Mouse (Mus musculus) layer of hippocampus, adult 11-12 months (tissue): ENCODE results near the gene Gm20431.

Experiments
- DNase-seq: peaks from one replicate; pipeline ENCODE4 v3.0.0; 2022; ENCODE audit warnings: low spot score

Gene Gm20431

GRCm38 (mm10) chr2:167569934-167570651 is 91.2 kb downstream of the Gm20431 start:
- DNase-seq = peak; percentile 34

DNA sequence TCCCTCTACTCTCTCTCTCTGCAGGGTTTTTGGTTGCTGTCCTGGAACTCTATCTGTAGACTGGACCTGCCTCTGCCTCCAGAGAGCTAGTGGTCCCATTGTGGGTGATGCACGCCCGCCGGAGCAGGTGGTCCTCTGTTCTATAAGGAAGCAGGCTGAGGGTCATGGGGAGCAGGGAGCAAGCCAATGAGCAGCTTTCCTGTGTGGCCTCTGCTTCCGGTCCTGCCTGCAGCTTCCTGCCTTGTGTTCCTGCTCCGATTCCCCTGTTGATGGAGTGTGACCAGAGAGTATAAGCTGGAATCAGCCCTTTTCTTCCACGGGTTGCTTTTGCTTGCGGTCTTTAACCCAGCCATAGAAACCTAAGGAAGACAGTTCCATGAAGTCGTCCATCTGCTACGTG is 93.2 kb downstream of the Gm20431 start:
- no peak for DNase-seq

- no peak for DNase-seq
Measured at GRCm38 (mm10) chr2:167565682-167566081, 95.6 kb downstream of the Gm20431 start.

GRCm38 (mm10) chr2:167565312-167565656 is 96.0 kb downstream of the Gm20431 start:
- DNase-seq = no peak

DNA sequence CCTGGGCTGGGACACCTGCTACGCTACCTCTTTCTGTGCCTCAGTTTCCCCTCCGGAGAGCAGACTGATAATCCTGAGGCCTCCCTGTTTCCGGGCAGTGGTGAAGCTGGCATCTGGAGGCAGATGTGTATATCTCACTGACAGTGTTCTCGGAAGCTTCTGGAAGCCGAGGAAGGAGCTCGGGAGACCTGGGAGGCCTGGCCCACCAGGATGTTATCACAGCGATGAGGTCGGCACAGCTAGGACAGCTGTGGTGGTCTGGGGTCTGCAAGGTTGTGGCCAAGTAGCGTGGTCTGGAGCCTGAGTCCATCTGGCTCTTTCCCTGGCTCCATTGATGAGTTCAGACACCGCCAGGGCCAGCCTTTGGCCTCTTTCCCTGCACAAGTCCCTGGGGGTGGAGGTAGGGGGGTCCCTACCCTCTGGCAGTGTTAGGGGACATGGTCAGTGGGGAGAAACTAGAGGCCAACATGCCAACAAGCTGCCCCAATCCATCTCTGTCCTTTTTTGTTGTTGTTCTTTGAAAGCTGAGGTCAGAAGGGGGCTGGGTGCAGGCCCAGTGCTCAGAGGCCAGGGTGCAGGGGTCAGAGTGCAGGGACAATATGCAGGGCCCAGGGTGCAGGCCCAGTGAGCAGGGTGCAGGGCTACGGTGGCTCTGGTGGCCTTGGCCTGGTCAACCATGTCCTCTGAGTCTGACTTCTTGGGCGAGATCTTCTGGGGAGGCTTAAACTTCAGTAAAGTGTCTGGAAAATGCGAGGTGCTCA is 96.6 kb downstream of the Gm20431 start:
- DNase-seq = no peak

DNA sequence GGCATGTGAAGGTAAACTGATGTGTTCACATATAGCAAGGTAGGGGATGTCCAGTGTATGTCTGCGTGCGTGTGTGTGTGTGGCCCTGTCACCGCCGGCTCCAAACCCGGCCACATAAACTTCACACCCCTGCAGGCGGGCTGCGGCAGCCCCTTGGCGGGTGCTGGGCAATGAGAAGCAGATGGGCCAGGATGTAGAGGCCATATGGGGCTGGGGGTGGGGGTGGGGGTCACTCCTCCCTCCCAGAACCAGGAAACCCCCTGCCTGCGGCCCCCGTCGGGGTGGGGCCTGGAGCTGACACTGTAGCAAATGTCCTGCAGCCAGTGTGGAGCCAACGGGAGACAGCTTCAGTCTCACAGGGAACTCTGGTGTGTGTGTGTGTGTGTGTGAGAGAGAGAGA is 97.6 kb downstream of the Gm20431 start:
- no peak for DNase-seq

DNA sequence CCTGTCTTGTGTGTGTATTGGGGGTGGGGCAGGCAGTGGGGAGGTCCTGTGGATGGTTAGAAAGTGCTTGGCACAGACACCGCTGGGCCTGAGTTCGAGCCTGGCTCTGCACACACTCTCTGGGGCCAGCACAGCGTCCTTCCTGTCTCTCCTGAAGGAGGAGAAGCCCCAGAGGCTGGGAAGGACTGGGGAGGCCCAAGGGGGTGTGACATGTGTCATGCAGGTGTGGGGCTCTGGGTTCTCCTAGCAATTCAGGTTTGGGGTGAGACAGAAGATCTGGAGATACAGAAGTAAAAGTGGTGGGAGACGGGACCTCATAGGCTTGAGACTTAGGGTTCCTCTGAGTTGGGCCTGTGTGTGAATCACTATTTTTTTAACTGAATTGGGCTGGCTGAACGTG is 98.3 kb downstream of the Gm20431 start:
- DNase-seq = no peak

DNA sequence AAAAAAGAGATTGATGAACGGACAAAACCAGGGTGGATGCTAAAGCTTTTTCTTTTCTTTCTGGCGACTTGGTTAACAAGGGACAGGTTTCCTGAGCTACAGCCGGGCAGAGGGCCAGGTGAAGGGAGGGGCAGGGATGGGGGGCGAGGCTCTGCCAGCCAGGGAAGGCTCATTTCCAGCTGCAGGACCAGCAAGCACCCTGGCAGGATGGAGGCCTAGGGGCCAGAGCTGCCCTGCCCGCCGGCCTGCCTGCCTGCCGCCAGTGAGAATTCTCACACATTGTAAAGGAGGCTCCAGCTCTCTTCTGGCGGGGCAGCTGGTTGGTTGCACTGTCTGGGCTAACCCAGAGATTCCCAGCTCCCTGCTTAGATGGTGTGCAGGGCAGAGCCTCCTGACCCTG is 99.2 kb downstream of the Gm20431 start:
- no peak for DNase-seq

DNA sequence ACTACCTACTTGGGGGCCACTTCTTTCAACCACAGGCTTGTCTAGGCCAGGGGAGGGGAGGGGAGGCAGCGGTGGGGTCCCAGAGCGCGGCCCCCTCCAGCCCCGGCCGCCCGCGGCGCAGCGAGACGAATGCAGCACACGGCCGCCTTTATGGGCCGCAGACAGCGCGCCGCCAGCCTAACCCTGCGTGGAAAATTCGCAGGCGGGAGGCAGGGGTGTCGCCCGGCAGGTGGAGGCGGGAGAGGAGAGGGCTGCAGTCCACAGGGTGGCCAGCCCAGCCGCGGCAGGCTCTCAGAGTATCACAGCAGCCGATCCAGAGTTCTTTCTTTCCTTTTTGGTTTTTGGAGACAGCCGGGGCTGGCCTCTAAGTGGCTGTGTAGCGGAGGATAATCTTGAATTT is 101.9 kb downstream of the Gm20431 start:
- DNase-seq = no peak
